Mouse (Mus musculus) ES-E14 (cell line): ENCODE results near the gene Trim60.

Experiments
- CHD2 ChIP-seq: IDR thresholded peaks from 2 replicates; pipeline ENCODE4 v1.6.1; 2014; ENCODE audit warnings: mild to moderate bottlenecking, low read depth, low read length, inconsistent platforms
- HCFC1 ChIP-seq: IDR thresholded peaks from 2 replicates; pipeline ENCODE4 v1.6.1; 2012; ENCODE audit warnings: low read length, inconsistent platforms, borderline replicate concordance; ENCODE audit not compliant: insufficient read depth
- MAFK ChIP-seq: IDR thresholded peaks from 2 replicates; pipeline ENCODE4 v1.6.1; 2014; ENCODE audit warnings: mild to moderate bottlenecking, low read depth, low read length, inconsistent platforms; ENCODE audit not compliant: insufficient read depth
- ZC3H11A ChIP-seq: IDR thresholded peaks from 2 replicates; pipeline ENCODE4 v1.6.1; 2012; ENCODE audit warnings: low read depth, mild to moderate bottlenecking, inconsistent platforms, low read length, borderline replicate concordance
- ZNF384 ChIP-seq: IDR thresholded peaks from 2 replicates; pipeline ENCODE4 v1.6.1; 2012; ENCODE audit warnings: low read depth, low read length, inconsistent platforms

DNA sequence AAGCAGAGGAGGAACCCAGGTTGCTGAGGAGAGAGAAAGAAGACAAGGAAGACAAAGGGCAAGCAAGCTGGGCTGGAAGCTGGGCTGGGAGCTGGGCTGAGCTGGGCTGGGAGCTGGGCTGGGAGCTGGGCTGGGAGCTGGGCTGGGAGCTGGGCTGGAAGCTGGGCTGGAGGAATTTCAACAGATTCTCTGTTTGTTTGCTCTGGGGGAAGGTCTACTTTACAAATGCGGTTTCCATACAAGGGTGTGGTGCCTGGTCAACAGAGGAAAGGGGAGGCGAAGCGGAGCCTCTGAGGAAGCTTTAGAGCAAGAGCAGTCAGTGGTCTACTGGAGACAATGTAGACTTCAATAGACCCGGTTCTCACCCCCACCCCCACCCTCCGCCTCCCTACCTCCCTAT, 28.2 kb upstream of the Trim60 start:
- TF ChIP-seq CHD2 (no peak), ZNF384 (no peak), ZC3H11A (no peak), HCFC1 (no peak), MAFK (no peak)
